Mouse (Mus musculus) embryonic facial prominence, embryonic 12.5 days (tissue): Measurements from ENCODE around the gene Cyp1a1. TPM values are rescaled to one million over a fixed set of nuclear protein-coding genes. Genes with fewer than 3 reads are reported as not detected.

ENCODE experiments used
- ATAC-seq: fragments of 200-750 bp; cut with Nextera tagmentation; 2 replicates; pipeline ENCODE4 v1.8.0; 2017; ENCODE audit not compliant: insufficient number of reproducible peaks, insufficient read depth, low FRiP score, low TSS enrichment
- H3K27ac ChIP-seq: fragments of 300-500 bp; sonication (generic); 2 replicates; pipeline ENCODE4 v1.5.1; 2016; ENCODE audit warnings: mild to moderate bottlenecking
- H3K27me3 ChIP-seq: fragments of 300-500 bp; sonication (generic); 2 replicates; pipeline ENCODE4 v1.6.1; 2016; ENCODE audit warnings: mild to moderate bottlenecking, moderate library complexity
- H3K36me3 ChIP-seq: fragments of 300-500 bp; sonication (generic); 2 replicates; pipeline ENCODE4 v1.6.1; 2016; ENCODE audit warnings: mild to moderate bottlenecking
- H3K4me1 ChIP-seq: fragments of 300-500 bp; sonication (generic); 2 replicates; pipeline ENCODE4 v1.6.1; 2016
- H3K4me2 ChIP-seq: fragments of 300-500 bp; sonication (generic); replicated peaks from 2 replicates; pipeline ENCODE4 v1.6.1; 2016; ENCODE audit warnings: mild to moderate bottlenecking, moderate library complexity
- H3K4me3 ChIP-seq: fragments of 300-500 bp; sonication (generic); 2 replicates; pipeline ENCODE4 v1.5.1; 2016; ENCODE audit warnings: mild to moderate bottlenecking
- H3K9ac ChIP-seq: fragments of 300-500 bp; sonication (generic); 2 replicates; pipeline ENCODE4 v1.6.1; 2016; ENCODE audit warnings: mild to moderate bottlenecking, moderate library complexity
- H3K9me3 ChIP-seq: fragments of 300-500 bp; sonication (generic); 2 replicates; pipeline ENCODE4 v1.6.1; 2016; ENCODE audit warnings: mild to moderate bottlenecking, moderate library complexity
- WGBS: fragments of 180-500 bp; shearing (Covaris S2); methylation state at CpG from one replicate; pipeline ENCODE4 v1.1.7; 2016; 5-methylcytosine and 5-hydroxymethylcytosine counted together
- polyA plus RNA-seq: library from polyadenylated mRNA; unstranded; fragments of >200 nt; fragmentation: Nextera tagmentation; extraction: Ambion mirVana; gene quantifications from 2 replicates; pipeline ENCODE4 v1.2.1, GENCODE M21; 2016

The Cyp1a1 gene
- not detected in 2 replicates for polyA plus RNA-seq

DNA sequence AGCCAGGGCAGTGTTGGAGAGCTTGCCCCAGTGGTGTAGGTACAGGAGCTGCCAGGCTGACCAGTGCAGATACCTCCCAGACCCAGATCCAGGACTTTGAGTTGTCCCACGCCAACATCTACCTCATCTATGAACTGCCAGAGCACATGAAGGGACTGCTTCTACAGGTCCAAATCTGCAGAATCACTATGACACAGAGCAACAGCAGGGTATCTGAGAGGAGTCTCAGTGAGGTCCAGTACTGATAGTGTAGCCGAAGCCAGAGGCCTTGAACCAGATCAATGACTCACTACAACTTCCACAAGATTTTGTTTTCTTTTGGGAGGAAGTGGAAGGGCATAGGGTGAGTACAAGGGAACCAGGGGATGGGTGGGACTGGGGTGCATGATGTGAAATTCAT is at the start of gene Cyp1a1:
Cyp1a1 (plus strand) TSS at position 178 of the 400 bp plus-strand sequence.
- 84% methylated on average over 2 of the region's 2 CpGs for WGBS
- Histone ChIP-seq H3K9me3 (no peaks in the 10 kb centered on the region), H3K4me3 (no peak within 1 kb of the TSS), H3K4me1 (no peaks in the 10 kb centered on the region), H3K36me3 (no peaks in the 10 kb centered on the region), H3K27me3 (no peaks in the 10 kb centered on the region), H3K27ac (no peak within 1 kb of the TSS), H3K4me2 (no peak within 1 kb of the TSS), H3K9ac (no peak within 1 kb of the TSS)
- no peak for ATAC-seq

DNA sequence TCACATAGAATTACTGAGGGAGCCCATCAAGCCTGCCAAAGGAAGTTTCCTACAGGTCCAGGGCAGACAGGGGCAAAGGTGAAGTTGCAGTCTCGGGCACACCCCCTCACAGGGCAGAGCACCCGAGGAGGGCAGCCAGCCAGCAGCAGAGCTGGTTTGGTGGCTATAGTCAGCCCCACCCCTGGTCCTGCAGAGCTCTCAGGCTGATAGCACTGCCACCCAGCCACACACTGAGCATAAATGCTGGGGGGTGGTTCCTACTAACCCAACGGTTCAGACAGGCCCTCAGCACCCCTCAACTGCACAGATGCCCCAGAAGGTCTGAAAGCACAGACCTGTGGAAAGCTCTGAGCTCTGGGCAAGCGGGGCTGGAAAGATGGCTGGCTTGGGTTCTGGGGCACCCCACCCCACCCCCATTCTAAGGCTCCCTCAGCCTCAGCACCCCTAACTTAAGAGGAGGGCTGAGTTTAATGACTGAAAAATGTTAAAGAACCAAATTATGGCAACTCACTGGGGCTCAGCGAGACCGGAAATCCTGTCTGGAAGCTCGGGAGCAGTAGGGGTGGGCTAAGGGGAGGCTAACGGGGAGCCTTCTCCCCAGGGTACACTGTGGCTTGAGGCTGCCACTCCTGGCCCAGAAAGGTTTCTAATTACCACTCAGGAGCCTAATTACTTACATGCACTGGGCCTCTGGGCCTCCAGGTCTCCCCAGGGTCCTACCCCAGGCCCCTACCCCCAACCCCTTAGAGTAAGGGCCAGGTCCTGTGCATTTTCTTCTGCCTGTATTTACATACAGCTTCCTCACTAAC is 48.9 kb upstream of the Cyp1a1 start:
- WGBS, result 12% methylated on average over 8 of the region's 8 CpGs
- ATAC-seq, result no peak
- peak overlapping the region; percentile 87 for H3K27ac ChIP-seq
- H3K27me3 ChIP-seq, result no peaks in the 10 kb centered on the region
- peak overlapping the region; percentile 29 for H3K9ac ChIP-seq
- no peak overlapping the region for H3K4me3 ChIP-seq
- no peaks in the 10 kb centered on the region for H3K9me3 ChIP-seq
- peak overlapping the region; percentile 37 for H3K4me2 ChIP-seq
- peaks cover 67% of the 10 kb centered on the region for H3K4me1 ChIP-seq
- peaks cover 16% of the 10 kb centered on the region; the same call in 1 of the 2 replicates for H3K36me3 ChIP-seq

DNA sequence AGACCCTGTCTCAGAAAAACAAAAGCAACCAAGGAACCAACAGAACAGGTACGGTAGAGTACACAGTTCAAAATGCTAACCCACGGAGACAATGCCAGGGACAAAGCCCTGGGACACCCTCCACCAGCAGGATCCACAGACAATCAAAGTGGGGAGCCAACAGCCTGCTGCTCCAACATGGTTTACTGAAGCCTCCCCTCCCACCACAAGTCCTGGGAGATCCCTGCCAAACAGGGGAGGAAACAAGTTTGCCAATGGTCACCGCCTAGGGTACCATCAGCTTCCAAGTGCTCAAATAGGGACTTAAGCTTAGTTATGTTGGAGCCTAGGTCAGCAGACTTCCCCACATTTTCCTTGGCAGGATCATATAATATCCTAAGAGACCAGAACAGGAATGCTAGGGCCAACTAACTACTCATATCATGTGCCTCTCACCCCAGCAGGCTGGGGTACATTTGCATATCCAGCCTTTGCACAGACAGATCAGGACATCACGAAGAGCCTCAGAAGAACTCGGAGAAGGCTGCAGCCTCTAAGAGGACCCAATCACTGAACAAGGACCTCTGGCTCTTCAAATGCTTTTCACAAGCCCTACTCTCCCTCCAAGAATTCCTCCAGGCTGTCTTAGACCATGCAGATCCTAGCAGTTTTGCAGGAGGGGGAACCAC is 47.9 kb upstream of the Cyp1a1 start:
- no peaks in the 10 kb centered on the region for H3K9me3 ChIP-seq
- 0 out of 2 replicates have a peak overlapping the region, but pooled peaks have one; percentile 27 for H3K9ac ChIP-seq
- H3K4me2 ChIP-seq, result peak overlapping the region; percentile 37
- no peak for ATAC-seq
- no peaks in the 10 kb centered on the region for H3K27me3 ChIP-seq
- H3K4me1 ChIP-seq, result peaks cover 73% of the 10 kb centered on the region
- H3K4me3 ChIP-seq, result peak overlapping the region; percentile 6; the same call in 1 of the 2 replicates
- peak overlapping the region; percentile 87 for H3K27ac ChIP-seq
- 59% methylated on average over 5 of the region's 5 CpGs for WGBS
- H3K36me3 ChIP-seq, result peaks cover 8% of the 10 kb centered on the region; the same call in 1 of the 2 replicates

DNA sequence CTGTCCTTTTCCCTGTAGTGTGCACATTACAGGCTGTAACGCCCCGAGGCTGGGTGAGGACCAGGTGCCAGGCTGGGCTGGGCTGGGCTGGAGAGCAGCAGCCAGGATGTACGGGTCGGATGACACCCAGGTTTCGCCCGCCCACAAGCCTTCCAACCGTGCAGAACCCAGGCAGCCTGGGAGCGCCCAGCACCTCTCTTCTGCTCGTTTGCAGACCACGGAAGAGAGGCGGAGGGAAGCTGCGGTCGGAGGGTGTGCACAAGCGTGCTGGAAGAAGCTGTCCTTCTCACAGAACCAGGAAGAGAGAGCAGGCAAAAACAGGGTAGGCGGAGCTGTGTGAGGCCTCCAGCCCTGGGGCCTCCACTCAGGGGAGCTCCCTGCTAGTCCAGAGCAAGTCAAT is 47.3 kb upstream of the Cyp1a1 start:
- Histone ChIP-seq H3K9me3 (no peaks in the 10 kb centered on the region), H3K4me2 (peak overlapping the region; percentile 37), H3K4me3 (peak overlapping the region; percentile 6; the same call in 1 of the 2 replicates), H3K36me3 (peaks cover 8% of the 10 kb centered on the region; the same call in 1 of the 2 replicates), H3K4me1 (peaks cover 73% of the 10 kb centered on the region), H3K27me3 (no peaks in the 10 kb centered on the region), H3K9ac (no peak overlapping the region), H3K27ac (peak overlapping the region; percentile 87)
- ATAC-seq, result no peak; the same call in 1 of the 2 replicates
- WGBS, result 8% methylated on average over 15 of the region's 15 CpGs

DNA sequence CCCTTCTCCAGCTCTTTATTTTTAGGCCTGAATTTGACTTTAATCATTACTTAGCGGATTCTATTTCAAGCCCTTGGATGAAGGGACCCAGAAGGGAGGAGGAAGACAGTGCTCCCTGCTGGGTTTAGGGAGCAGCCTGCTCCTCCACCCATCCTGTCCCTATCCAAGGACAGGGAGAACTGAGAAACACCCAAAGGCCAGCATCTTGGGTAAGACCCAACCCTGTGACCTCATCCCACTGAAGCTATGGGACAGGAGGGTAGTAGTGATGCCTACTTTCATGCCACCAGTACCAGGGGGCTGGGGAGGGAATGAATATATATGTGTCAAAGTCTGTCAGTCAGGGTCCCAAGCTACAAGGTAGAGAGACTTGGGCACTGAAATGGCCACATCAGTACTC is 46.7 kb upstream of the Cyp1a1 start:
- Histone ChIP-seq H3K27me3 (no peaks in the 10 kb centered on the region), H3K9ac (0 out of 2 replicates have a peak overlapping the region, but pooled peaks have one; percentile 19), H3K4me2 (peak overlapping the region; percentile 37), H3K4me3 (no peak overlapping the region), H3K27ac (peak overlapping the region; percentile 87), H3K4me1 (peaks cover 73% of the 10 kb centered on the region), H3K36me3 (peaks cover 8% of the 10 kb centered on the region; the same call in 1 of the 2 replicates), H3K9me3 (no peaks in the 10 kb centered on the region)
- no peak for ATAC-seq
- WGBS, result 58% methylated on average over 1 of the region's 1 CpGs

DNA sequence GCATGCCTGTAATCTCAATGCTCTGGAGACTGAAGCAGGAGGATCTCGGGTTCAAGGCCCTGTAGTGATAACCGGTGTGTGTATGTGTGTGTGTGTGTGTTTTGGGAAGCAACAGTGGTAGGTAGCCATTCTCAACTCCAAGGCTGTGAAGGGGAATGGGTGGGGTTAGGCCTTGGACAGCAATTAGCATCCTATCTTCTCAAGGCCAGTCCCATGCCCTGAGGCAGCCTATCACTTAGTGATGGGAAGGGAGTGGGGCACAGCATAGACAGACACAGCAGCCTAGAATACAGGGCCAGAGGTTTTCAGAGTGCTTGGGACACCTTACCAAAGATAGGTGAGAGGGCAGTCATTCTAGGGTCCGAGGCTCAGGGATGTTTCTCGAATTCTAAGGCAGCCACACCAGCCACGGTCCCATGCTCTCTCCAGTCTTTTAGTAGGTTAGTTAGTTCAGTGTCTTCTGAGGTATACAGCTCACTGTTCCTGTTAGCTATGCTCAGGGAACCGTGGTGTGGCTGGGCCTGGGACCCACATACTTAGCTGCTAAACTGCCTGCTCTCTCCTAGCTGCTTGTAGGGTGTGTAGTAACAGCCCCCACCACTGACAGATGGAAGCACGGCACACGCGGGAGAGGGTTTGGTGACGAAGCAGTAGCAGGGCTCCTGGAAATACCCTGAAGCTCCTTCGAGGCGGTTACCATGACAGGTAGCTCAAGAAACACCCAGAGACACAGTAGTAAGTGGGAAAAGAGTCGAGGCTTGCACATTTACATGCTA is 45.8 kb upstream of the Cyp1a1 start:
- Histone ChIP-seq H3K4me2 (no peak overlapping the region), H3K27me3 (no peaks in the 10 kb centered on the region), H3K4me1 (peaks cover 73% of the 10 kb centered on the region), H3K36me3 (peaks cover 8% of the 10 kb centered on the region; the same call in 1 of the 2 replicates), H3K27ac (no peak overlapping the region), H3K4me3 (no peak overlapping the region), H3K9me3 (no peaks in the 10 kb centered on the region), H3K9ac (no peak overlapping the region)
- WGBS, result 83% methylated on average over 13 of the region's 13 CpGs
- no peak for ATAC-seq

DNA sequence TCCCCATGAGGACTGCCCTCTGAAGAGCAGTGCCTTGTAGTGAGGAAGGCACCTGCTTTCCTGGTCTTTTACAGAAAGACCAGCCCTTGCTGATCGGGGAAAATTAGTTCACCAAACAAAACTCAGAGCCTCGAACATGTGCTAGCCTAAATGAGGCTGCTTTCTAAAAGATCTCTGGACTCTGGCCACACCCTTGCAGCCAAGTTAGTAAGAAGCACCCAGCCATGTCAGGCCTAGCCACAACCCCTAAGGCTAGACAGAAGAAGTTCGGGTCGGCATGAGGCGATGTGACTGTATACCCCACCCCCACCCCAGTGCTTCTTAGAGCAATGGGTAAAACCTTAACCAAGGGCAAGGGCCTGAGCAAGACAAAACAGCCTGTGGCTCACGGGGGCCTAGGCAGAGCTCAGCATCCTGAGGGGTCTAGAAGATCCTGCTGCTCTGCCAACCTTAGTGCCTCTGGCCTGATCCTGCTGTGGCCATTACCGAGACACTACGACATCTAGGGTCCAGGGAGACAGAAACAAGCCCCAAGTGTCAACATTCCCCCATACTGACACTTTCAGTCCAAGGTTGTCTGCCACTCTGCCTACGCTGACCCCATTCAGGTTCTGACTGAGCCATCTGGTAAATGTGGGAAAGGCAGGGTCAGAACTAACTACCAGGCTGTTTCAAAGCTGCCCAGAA is 44.4 kb upstream of the Cyp1a1 start:
- Histone ChIP-seq H3K9ac (peak overlapping the region; percentile 100), H3K9me3 (no peaks in the 10 kb centered on the region), H3K4me3 (peak overlapping the region; percentile 99), H3K4me1 (peaks cover 61% of the 10 kb centered on the region), H3K27ac (0 out of 2 replicates have a peak overlapping the region, but pooled peaks have one; percentile 36), H3K36me3 (peaks cover 8% of the 10 kb centered on the region; the same call in 1 of the 2 replicates), H3K4me2 (peak overlapping the region; percentile 97), H3K27me3 (no peaks in the 10 kb centered on the region)
- 55% methylated on average over 9 of the region's 9 CpGs for WGBS
- no peak for ATAC-seq

DNA sequence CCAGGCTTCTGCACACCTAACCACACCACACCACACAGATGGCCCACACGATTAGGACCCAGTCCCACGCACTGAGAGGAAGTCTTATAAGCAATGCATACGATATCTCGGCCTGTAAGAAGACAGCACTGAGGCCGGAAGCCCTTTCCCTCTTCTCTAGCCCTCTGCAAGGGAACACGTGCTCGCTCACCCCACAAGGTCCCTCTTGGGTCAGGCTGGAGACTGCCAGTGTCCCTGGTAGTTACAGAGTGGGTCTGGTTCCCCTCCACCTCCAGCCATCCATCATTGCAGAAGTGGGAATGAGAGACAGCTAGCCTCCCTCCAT is 43.9 kb upstream of the Cyp1a1 start:
- Histone ChIP-seq H3K4me1 (peaks cover 56% of the 10 kb centered on the region), H3K4me2 (peak overlapping the region; percentile 97), H3K27ac (0 out of 2 replicates have a peak overlapping the region, but pooled peaks have one; percentile 36), H3K27me3 (no peaks in the 10 kb centered on the region), H3K9ac (peak overlapping the region; percentile 100), H3K9me3 (no peaks in the 10 kb centered on the region), H3K36me3 (peaks cover 8% of the 10 kb centered on the region; the same call in 1 of the 2 replicates), H3K4me3 (peak overlapping the region; percentile 99)
- 42% methylated on average over 7 of the region's 7 CpGs for WGBS
- ATAC-seq, result no peak

DNA sequence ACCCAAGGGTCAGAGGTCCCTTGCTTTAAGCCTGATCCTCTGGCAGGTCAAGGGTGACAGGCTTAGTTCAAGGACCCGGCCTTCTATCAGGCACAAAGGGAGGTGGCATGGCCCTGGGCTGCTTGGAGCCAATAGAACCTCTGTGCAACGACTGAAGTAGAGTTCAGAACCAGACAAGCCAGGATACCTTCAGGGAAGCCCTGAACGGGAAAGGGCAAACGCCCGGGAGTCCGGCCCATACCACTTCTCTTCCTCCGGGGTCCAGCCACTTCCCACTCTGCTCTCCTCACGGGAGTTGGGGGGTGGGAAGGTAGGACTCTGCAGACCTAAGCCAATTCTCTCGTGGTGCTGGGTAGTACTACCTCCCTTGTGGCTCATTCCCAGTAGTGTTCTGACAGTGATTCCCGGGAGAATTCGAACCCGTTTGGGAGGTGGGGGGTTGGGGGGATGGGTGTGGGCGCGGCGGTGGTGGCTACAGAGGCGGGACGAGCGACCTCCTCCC is 43.2 kb upstream of the Cyp1a1 start:
- H3K36me3 ChIP-seq, result peaks cover 8% of the 10 kb centered on the region; the same call in 1 of the 2 replicates
- peak; percentile 3; the same call in 1 of the 2 replicates for ATAC-seq
- H3K4me1 ChIP-seq, result peaks cover 49% of the 10 kb centered on the region
- WGBS, result under 1% methylated on average over 18 of the region's 18 CpGs
- H3K4me3 ChIP-seq, result peak overlapping the region; percentile 99
- H3K4me2 ChIP-seq, result peak overlapping the region; percentile 97
- peak overlapping the region; percentile 100 for H3K9ac ChIP-seq
- no peaks in the 10 kb centered on the region for H3K27me3 ChIP-seq
- H3K27ac ChIP-seq, result peak overlapping the region; percentile 97
- no peaks in the 10 kb centered on the region for H3K9me3 ChIP-seq

DNA sequence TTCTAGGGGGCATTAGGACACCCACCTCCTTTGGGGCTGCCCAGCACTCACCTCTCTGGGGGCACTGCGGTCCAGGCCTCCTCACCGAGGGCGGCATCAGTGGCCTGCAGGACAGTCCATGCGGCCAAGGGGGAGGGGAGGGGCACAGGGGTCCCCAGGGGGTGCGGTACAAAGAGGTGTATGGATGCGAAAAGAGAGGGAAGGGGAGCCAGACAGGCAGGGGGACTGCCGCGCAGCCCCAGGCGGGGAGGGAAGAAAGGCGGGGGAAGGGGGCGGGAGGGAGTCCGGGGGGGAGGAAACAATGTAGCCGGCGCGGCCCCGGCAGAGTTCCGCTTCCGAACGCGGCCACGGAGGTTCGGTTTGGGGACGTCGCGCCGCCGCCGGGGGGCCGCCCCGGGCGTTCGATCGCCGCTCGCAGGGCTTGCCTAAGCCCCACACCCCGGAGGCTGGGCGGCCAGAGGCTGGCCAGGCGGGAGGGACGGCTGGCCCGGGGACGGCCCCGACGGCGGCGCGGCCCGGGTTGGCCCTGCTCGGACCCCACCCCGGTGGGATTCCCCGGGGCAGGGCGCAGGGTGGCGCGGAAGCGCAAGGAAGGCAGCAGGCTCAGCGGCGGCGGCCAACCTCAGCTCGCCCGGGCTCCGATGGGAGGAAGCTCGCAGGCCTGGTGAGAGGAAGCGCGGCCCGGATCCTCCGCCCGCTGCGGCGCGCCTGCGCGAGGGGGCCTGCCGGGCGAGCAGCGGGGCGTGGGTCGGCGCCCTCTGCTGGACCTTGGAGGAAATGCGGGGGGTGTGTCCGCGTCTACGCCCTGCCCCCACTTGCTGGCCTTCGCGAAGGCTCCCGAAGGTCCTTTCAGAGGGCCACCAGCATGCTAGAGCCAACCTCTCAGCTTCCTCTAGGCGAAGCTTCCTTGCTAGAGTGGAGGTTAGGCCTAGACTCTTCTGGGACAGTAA is 42.5 kb upstream of the Cyp1a1 start:
- peak overlapping the region; percentile 97 for H3K27ac ChIP-seq
- H3K4me3 ChIP-seq, result peak overlapping the region; percentile 99
- H3K36me3 ChIP-seq, result peaks cover 8% of the 10 kb centered on the region; the same call in 1 of the 2 replicates
- peaks cover 42% of the 10 kb centered on the region for H3K4me1 ChIP-seq
- peak; percentile 73 for ATAC-seq
- no peaks in the 10 kb centered on the region for H3K9me3 ChIP-seq
- 0% methylated on average over 66 of the region's 85 CpGs for WGBS
- no peaks in the 10 kb centered on the region for H3K27me3 ChIP-seq
- peak overlapping the region; percentile 100 for H3K9ac ChIP-seq
- H3K4me2 ChIP-seq, result peak overlapping the region; percentile 97
